Mouse (Mus musculus): ENCODE measurements around the gene Gm20441. TPM values are rescaled to one million over a fixed set of nuclear protein-coding genes. Genes with fewer than 3 reads are reported as not detected.
A peak's percentile ranks its signal among the peaks of the same experiment; 100 is the strongest.
"Not testable (repeated sequence)": the region's sequence is repeated elsewhere in the genome, so short reads cannot be mapped to it uniquely, and the experiment has no call there.

Gene Gm20441
- polyA plus RNA-seq, 1 experiment from 2014 or later = not detected

GRCm38 (mm10) chr10:75776562-75776961 lies 4.2 kb downstream of the Gm20441 start:
- no peak for ATAC-seq (ENCODE audit: low FRiP score, low read depth)

GRCm38 (mm10) chr10:75774587-75774986 lies 6.2 kb downstream of the Gm20441 start:
- Histone ChIP-seq H3K27me3 (peaks cover 31% of the 10 kb centered on the region), H3K9ac (replicated peaks) (no peak overlapping the region), H3K27ac (replicated peaks) (no peak overlapping the region), H3K4me1 (peaks cover 8% of the 10 kb centered on the region; the same call in 1 of the 2 replicates), H3K36me3 (no peaks in the 10 kb centered on the region), H3K4me2 (replicated peaks) (no peak overlapping the region), H3K4me3 (no peak overlapping the region), H3K9me3 (0 out of 2 replicates have a peak, but pooled peaks cover 2% of the 10 kb centered on the region)
- 91% methylated on average over 9 of the region's 9 CpGs for WGBS
- no peak for ATAC-seq (ENCODE audit: low FRiP score, low read depth)

More at GRCm38 (mm10) chr10:75776562-75776961, 4.2 kb downstream of the Gm20441 start:
- Histone ChIP-seq H3K4me1 (peaks cover 24% of the 10 kb centered on the region), H3K27me3 (peaks cover 50% of the 10 kb centered on the region), H3K4me3 (no peak overlapping the region), H3K9me3 (0 out of 2 replicates have a peak, but pooled peaks cover 2% of the 10 kb centered on the region), H3K27ac (replicated peaks) (no peak overlapping the region), H3K36me3 (no peaks in the 10 kb centered on the region), H3K9ac (replicated peaks) (no peak overlapping the region), H3K4me2 (replicated peaks) (no peak overlapping the region)
- 83% methylated on average over 6 of the region's 6 CpGs for WGBS

- Histone ChIP-seq H3K9ac (replicated peaks) (no peak overlapping the region), H3K4me1 (peaks cover 7% of the 10 kb centered on the region; the same call in 1 of the 2 replicates), H3K36me3 (no peaks in the 10 kb centered on the region), H3K27ac (replicated peaks) (no peak overlapping the region), H3K4me2 (replicated peaks) (peak overlapping the region; percentile 96; the same call in 1 of the 2 replicates), H3K9me3 (0 out of 2 replicates have a peak, but pooled peaks cover 2% of the 10 kb centered on the region), H3K4me3 (no peak overlapping the region), H3K27me3 (peaks cover 26% of the 10 kb centered on the region)
- no peak for ATAC-seq (ENCODE audit: low FRiP score, low read depth)
- WGBS = 96% methylated on average over 5 of the region's 5 CpGs
Observed at GRCm38 (mm10) chr10:75774102-75774501, 6.7 kb downstream of the Gm20441 start.

- peaks cover 17% of the 10 kb centered on the region for H3K27me3 ChIP-seq
- H3K4me2 ChIP-seq (replicated peaks) = peak within 1 kb of the TSS; percentile 96
- H3K4me1 ChIP-seq = peaks cover 7% of the 10 kb centered on the region; the same call in 1 of the 2 replicates
- no peaks in the 10 kb centered on the region for H3K9me3 ChIP-seq
- peak; percentile 96 for ATAC-seq (ENCODE audit: low FRiP score, low read depth)
- peak within 1 kb of the TSS; percentile 65 for H3K9ac ChIP-seq (replicated peaks)
- peak within 1 kb of the TSS; percentile 68 for H3K4me3 ChIP-seq
- WGBS = 1% methylated on average over 47 of the region's 47 CpGs
- H3K27ac ChIP-seq (replicated peaks) = 0 out of 2 replicates have a peak within 1 kb of the TSS, but pooled peaks have one; percentile 39
- H3K36me3 ChIP-seq = no peaks in the 10 kb centered on the region
Observed at GRCm38 (mm10) chr10:75772795-75773664, 7.7 kb downstream of the Gm20441 start, which contains the start of gene Ddt. TSS of gene Ddt (minus strand) at chr10:75773414.

- H3K4me2 ChIP-seq (replicated peaks); H3K27me3 ChIP-seq; H3K9me3 ChIP-seq; H3K36me3 ChIP-seq; ATAC-seq (ENCODE audit: low FRiP score, low read depth); H3K4me3 ChIP-seq; H3K27ac ChIP-seq (replicated peaks); H3K9ac ChIP-seq (replicated peaks): not testable (repeated sequence)
- peaks cover 17% of the 10 kb centered on the region for H3K4me1 ChIP-seq
- 25% methylated on average over 5 of the region's 5 CpGs for WGBS
Observed at GRCm38 (mm10) chr10:75767756-75768155, 13.0 kb downstream of the Gm20441 start.

- H3K36me3 ChIP-seq = no peaks in the 10 kb centered on the region
- no peaks in the 10 kb centered on the region for H3K27me3 ChIP-seq
- no peak overlapping the region for H3K4me2 ChIP-seq (replicated peaks)
- 88% methylated on average over 6 of the region's 6 CpGs for WGBS
- peaks cover 15% of the 10 kb centered on the region for H3K4me1 ChIP-seq
- no peak for ATAC-seq (ENCODE audit: low FRiP score, low read depth)
- H3K9ac ChIP-seq (replicated peaks) = no peak overlapping the region
- H3K9me3 ChIP-seq = no peaks in the 10 kb centered on the region
- H3K4me3 ChIP-seq = no peak overlapping the region
- no peak overlapping the region for H3K27ac ChIP-seq (replicated peaks)
Observed at GRCm38 (mm10) chr10:75766856-75767255, 13.9 kb downstream of the Gm20441 start.

- Histone ChIP-seq H3K4me1 (peaks cover 15% of the 10 kb centered on the region), H3K27ac (replicated peaks) (peak overlapping the region; percentile 64), H3K9ac (replicated peaks) (peak overlapping the region; percentile 83), H3K9me3 (no peaks in the 10 kb centered on the region), H3K4me3 (peak overlapping the region; percentile 90), H3K27me3 (no peaks in the 10 kb centered on the region), H3K4me2 (replicated peaks) (peak overlapping the region; percentile 86), H3K36me3 (no peaks in the 10 kb centered on the region; the same call in 1 of the 2 replicates)
- 1% methylated on average over 27 of the region's 27 CpGs for WGBS
- ATAC-seq (ENCODE audit: low FRiP score, low read depth) = peak; percentile 64
Observed at GRCm38 (mm10) chr10:75764519-75765473, 16.0 kb downstream of the Gm20441 start.

- H3K27ac ChIP-seq (replicated peaks) = peak within 1 kb of the TSS; percentile 64
- H3K9me3 ChIP-seq = no peaks in the 10 kb centered on the region
- H3K4me2 ChIP-seq (replicated peaks) = peak within 1 kb of the TSS; percentile 86
- under 1% methylated on average over 54 of the region's 61 CpGs for WGBS
- H3K9ac ChIP-seq (replicated peaks) = peak within 1 kb of the TSS; percentile 83
- ATAC-seq (ENCODE audit: low FRiP score, low read depth) = peak; percentile 98
- H3K4me3 ChIP-seq = peak within 1 kb of the TSS; percentile 90
- H3K36me3 ChIP-seq = no peaks in the 10 kb centered on the region; the same call in 1 of the 2 replicates
- no peaks in the 10 kb centered on the region for H3K27me3 ChIP-seq
- peaks cover 15% of the 10 kb centered on the region for H3K4me1 ChIP-seq
Observed at GRCm38 (mm10) chr10:75763682-75764518, 16.9 kb downstream of the Gm20441 start, which contains the start of gene Cabin1. TSS of gene Cabin1 (minus strand) at chr10:75764341.

GRCm38 (mm10) chr10:75762413-75762812 lies 18.3 kb downstream of the Gm20441 start:
- Histone ChIP-seq H3K4me1 (peaks cover 15% of the 10 kb centered on the region), H3K4me2 (replicated peaks) (0 out of 2 replicates have a peak overlapping the region, but pooled peaks have one; percentile 19), H3K9ac (replicated peaks) (0 out of 2 replicates have a peak overlapping the region, but pooled peaks have one; percentile 8), H3K36me3 (peaks cover 8% of the 10 kb centered on the region), H3K27ac (replicated peaks) (no peak overlapping the region), H3K9me3 (no peaks in the 10 kb centered on the region), H3K27me3 (no peaks in the 10 kb centered on the region), H3K4me3 (no peak overlapping the region)
- ATAC-seq (ENCODE audit: low FRiP score, low read depth) = no peak
- 98% methylated on average over 3 of the region's 3 CpGs for WGBS

- no peaks in the 10 kb centered on the region for H3K9me3 ChIP-seq
- no peak overlapping the region for H3K27ac ChIP-seq (replicated peaks)
- H3K9ac ChIP-seq (replicated peaks) = no peak overlapping the region
- H3K36me3 ChIP-seq = peaks cover 16% of the 10 kb centered on the region
- H3K4me3 ChIP-seq = no peak overlapping the region
- ATAC-seq (ENCODE audit: low FRiP score, low read depth) = no peak
- no peaks in the 10 kb centered on the region for H3K27me3 ChIP-seq
- no peak overlapping the region for H3K4me2 ChIP-seq (replicated peaks)
- peaks cover 15% of the 10 kb centered on the region for H3K4me1 ChIP-seq
- 99% methylated on average over 3 of the region's 3 CpGs for WGBS
Observed at GRCm38 (mm10) chr10:75760311-75760710, 20.4 kb downstream of the Gm20441 start.

GRCm38 (mm10) chr10:75756719-75757118 lies 24.0 kb downstream of the Gm20441 start:
- no peak overlapping the region for H3K9ac ChIP-seq (replicated peaks)
- H3K4me3 ChIP-seq = no peak overlapping the region
- 94% methylated on average over 11 of the region's 11 CpGs for WGBS
- H3K27ac ChIP-seq (replicated peaks) = no peak overlapping the region
- no peaks in the 10 kb centered on the region for H3K4me1 ChIP-seq
- no peak for ATAC-seq (ENCODE audit: low FRiP score, low read depth)
- no peaks in the 10 kb centered on the region for H3K9me3 ChIP-seq
- H3K4me2 ChIP-seq (replicated peaks) = no peak overlapping the region
- H3K27me3 ChIP-seq = no peaks in the 10 kb centered on the region
- peaks cover 50% of the 10 kb centered on the region for H3K36me3 ChIP-seq

All from midbrain, embryonic 12.5 days (tissue).